Mouse (Mus musculus) testis, adult 2 months (tissue): ENCODE measurements around the gene Nfic. TPM values are rescaled to one million over a fixed set of nuclear protein-coding genes. Genes with fewer than 3 reads are reported as not detected.

Source experiments
- H3K27ac ChIP-seq: fragments of 200-500 bp; 2 replicates; pipeline ENCODE4 v1.5.1; 2012; ENCODE audit warnings: low read depth, low read length; ENCODE audit not compliant: control insufficient read depth, insufficient read depth
- H3K27me3 ChIP-seq: fragments of 200-500 bp; 2 replicates; pipeline ENCODE4 v1.6.1; 2012; ENCODE audit warnings: mild to moderate bottlenecking, low read length, moderate library complexity; ENCODE audit not compliant: control insufficient read depth, insufficient read depth
- H3K36me3 ChIP-seq: fragments of 200-500 bp; 2 replicates; pipeline ENCODE4 v1.6.1; 2012; ENCODE audit warnings: mild to moderate bottlenecking, low read length; ENCODE audit not compliant: control insufficient read depth, insufficient read depth
- H3K4me1 ChIP-seq: fragments of 200-500 bp; 2 replicates; pipeline ENCODE4 v1.6.1; 2012; ENCODE audit warnings: low read length; ENCODE audit not compliant: control insufficient read depth, insufficient read depth
- H3K4me3 ChIP-seq: fragments of 200-500 bp; 2 replicates; pipeline ENCODE4 v1.5.1; 2012; ENCODE audit warnings: low read depth, mild to moderate bottlenecking, low read length, moderate library complexity, mixed read lengths; ENCODE audit not compliant: control insufficient read depth
- CTCF ChIP-seq: fragments of 200-500 bp; IDR thresholded peaks from 2 replicates; pipeline ENCODE4 v1.5.1; 2012; ENCODE audit warnings: low read depth, mild to moderate bottlenecking, inconsistent platforms, low read length, moderate library complexity; ENCODE audit not compliant: control insufficient read depth, insufficient read depth, insufficient replicate concordance
- POLR2A ChIP-seq: fragments of 200-500 bp; IDR thresholded peaks from 2 replicates; pipeline ENCODE4 v1.6.1; 2012; ENCODE audit warnings: low read depth, mild to moderate bottlenecking, inconsistent platforms, low read length, moderate library complexity; ENCODE audit not compliant: control insufficient read depth
- polyA plus RNA-seq: library from polyadenylated mRNA; depleted of rRNA; stranded (reverse); fragments of >200 nt; gene quantifications from 2 replicates; pipeline ENCODE4 v1.2.3, GENCODE M21; 2012

Nfic gene
- polyA plus RNA-seq, 1 experiment = 9.9 TPM

- Histone ChIP-seq H3K27me3 (no peaks in the 10 kb centered on the region), H3K4me1 (peaks cover 36% of the 10 kb centered on the region), H3K36me3 (no peaks in the 10 kb centered on the region), H3K27ac (no peak overlapping the region), H3K4me3 (peak overlapping the region; percentile 98)
- TF ChIP-seq POLR2A = no peak
Observed at GRCm38 (mm10) chr10:81358841-81359240, 96.6 kb downstream of the Nfic start.

GRCm38 (mm10) chr10:81358209-81358608 is 97.2 kb downstream of the Nfic start:
- no peak for TF ChIP-seq CTCF
- no peak for TF ChIP-seq POLR2A
- Histone ChIP-seq H3K4me3 (peak overlapping the region; percentile 98), H3K36me3 (no peaks in the 10 kb centered on the region), H3K4me1 (peaks cover 31% of the 10 kb centered on the region), H3K27ac (no peak overlapping the region; the same call in 1 of the 2 replicates), H3K27me3 (no peaks in the 10 kb centered on the region)

GRCm38 (mm10) chr10:81356991-81357844 is 98.2 kb downstream of the Nfic start, which contains the start of gene Mfsd12:
Gene Mfsd12, plus strand, starts transcription at chr10:81357491.
- Histone ChIP-seq H3K36me3 (no peaks in the 10 kb centered on the region), H3K27me3 (no peaks in the 10 kb centered on the region), H3K27ac (peak within 1 kb of the TSS; percentile 94), H3K4me3 (peak within 1 kb of the TSS; percentile 98), H3K4me1 (peaks cover 26% of the 10 kb centered on the region)
- no peak for TF ChIP-seq CTCF
- peak; percentile 57; the same call in 1 of the 2 replicates for TF ChIP-seq POLR2A

DNA sequence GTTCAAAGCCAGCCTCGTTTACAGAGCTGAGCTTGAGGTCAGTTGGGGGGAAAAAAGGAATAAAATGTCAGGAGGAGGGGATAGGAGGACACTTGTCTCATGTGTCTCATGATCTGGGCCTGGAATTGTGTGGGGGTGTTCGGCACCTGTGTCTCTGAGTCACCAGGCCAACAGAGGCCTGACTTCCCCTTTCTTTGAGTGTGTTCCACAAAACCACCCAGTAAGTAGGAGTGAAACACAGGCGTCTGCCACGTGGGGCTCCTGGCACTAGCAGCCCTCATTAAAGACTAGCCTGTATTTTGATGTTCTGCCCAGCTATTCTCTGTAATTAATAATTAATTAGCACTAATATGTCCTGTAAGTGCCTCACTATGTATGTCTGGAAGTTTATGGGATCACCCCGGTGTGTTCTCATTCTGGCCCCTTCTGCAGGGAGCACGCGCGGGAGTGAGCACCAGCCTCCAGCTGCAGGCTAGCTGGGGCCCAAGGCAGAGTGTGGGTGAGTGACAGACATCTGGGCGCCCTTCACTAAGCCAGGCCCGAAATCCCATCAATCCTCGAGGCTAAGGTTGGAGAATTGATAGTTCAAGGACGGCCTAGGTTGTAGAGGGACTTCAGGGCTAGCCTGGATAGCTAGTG is 99.0 kb downstream of the Nfic start:
- Histone ChIP-seq H3K36me3 (no peaks in the 10 kb centered on the region), H3K27me3 (no peaks in the 10 kb centered on the region), H3K27ac (peak overlapping the region; percentile 62), H3K4me1 (peaks cover 31% of the 10 kb centered on the region), H3K4me3 (peak overlapping the region; percentile 98)
- TF ChIP-seq POLR2A = no peak
- TF ChIP-seq CTCF = no peak

- H3K36me3 ChIP-seq = no peaks in the 10 kb centered on the region
- no peak for TF ChIP-seq CTCF
- no peak for TF ChIP-seq POLR2A
- no peak overlapping the region for H3K4me3 ChIP-seq
- H3K27ac ChIP-seq = no peak overlapping the region
- no peaks in the 10 kb centered on the region for H3K27me3 ChIP-seq
- H3K4me1 ChIP-seq = peaks cover 38% of the 10 kb centered on the region
Observed at GRCm38 (mm10) chr10:81355533-81355932, 99.9 kb downstream of the Nfic start.

DNA sequence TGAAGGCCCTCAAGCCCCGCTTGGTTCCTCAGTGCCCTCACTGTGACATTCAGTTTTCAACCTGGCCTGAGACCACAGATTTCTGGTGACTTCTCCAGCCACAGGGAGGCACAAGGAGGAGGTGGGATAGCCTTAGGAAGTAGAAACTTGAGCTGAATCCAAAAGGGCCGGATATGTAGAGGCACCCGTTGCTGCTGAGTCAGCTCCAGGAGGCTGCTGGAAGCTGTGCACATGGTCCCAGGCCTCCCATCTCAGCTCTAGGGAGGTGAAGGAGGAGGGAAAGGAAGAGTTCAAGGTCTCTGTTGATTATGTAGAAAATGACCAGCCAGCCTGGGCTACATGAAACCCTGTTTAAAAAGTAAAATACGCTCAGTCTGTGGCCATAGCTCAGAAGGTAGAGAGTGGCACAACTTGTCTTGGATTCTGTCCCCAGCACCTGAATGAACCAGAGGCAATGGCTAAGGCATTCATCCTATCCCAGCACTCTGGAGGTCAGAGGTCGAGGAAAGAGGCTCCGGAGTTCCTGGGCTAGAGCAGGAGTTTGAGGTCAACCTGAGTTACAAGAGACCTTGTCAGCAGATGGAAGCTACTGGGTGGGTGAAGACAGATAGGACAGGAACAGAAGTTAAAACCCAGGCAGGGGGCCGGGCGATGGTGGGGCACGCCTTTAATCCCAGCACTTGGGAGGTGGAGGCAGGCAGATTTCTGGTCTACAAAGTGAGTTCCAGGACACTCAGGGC is 100.5 kb downstream of the Nfic start:
- Histone ChIP-seq H3K36me3 (no peaks in the 10 kb centered on the region), H3K27ac (no peak overlapping the region), H3K4me1 (peaks cover 39% of the 10 kb centered on the region)

More for the DNA sequence above, 100.5 kb downstream of the Nfic start:
- Histone ChIP-seq H3K4me3 (no peak overlapping the region), H3K27me3 (no peaks in the 10 kb centered on the region)
- TF ChIP-seq POLR2A (no peak), CTCF (no peak)
